Mouse (Mus musculus): ENCODE measurements at regions not wholly inside any gene's neighbourhood (a gene's known extent, or its start where the extent isn't known, plus 50 kb on each side); places are given as distances from the start of the nearest gene placed in this dataset.

DNA sequence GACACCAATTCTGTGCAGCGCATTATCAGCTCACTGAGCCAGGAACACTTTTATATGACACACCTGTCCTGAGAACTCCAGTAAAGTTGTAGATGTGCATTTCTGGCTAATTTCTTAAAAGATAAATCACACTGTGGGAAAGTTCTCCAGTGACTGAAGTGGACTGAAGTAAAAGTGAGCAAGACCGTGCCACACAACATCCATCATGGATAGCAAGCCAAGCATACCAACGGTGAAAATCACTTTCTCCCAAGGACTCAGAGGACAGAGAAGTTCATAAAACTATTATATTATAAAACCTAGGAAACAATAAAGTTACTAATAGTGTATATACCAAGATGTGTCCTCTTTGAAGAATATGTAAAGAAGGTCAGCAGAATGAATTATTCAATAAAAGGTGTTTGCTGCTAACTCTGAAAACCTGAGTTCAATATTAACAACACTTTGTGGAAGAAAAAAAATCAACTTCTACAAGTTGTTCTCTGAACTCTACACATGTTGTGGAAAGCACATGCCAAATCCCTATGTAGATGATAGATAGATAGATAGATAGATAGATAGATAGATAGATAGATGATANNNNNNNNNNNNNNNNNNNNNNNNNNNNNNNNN, 298.2 kb upstream of the Igbp1b start:
- DNase-seq (ENCODE audit: low spot score), result no peak
- Histone ChIP-seq H3K4me2 (replicated peaks; ENCODE audit: low read depth, low read length, severe bottlenecking) (no peak overlapping the region), H3K4me1 (ENCODE audit: control insufficient read depth, insufficient read depth, low read length) (no peaks in the 10 kb centered on the region), H3K36me3 (ENCODE audit: control insufficient read depth, insufficient read depth, low read length) (no peaks in the 10 kb centered on the region), H3K9me3 (ENCODE audit: control insufficient read depth, low read length) (no peaks in the 10 kb centered on the region), H3K27ac (replicated peaks; ENCODE audit: low read depth, low read length) (no peak overlapping the region), H3K4me3 (replicated peaks; ENCODE audit: low read length) (no peak overlapping the region), H3K9ac (ENCODE audit: low read depth, low read length, severe bottlenecking) (no peak overlapping the region), H3K27me3 (ENCODE audit: control insufficient read depth, insufficient read depth, low read length) (no peaks in the 10 kb centered on the region)
- 95% methylated on average over 3 of the region's 3 CpGs for WGBS
- no peak for ATAC-seq (ENCODE audit: low FRiP score, low read depth)
- no peak for TF ChIP-seq POLR2A (IDR thresholded peaks at IDR 0.05; ENCODE audit: borderline replicate concordance, extremely low read depth, insufficient read depth, insufficient read length)

DNA sequence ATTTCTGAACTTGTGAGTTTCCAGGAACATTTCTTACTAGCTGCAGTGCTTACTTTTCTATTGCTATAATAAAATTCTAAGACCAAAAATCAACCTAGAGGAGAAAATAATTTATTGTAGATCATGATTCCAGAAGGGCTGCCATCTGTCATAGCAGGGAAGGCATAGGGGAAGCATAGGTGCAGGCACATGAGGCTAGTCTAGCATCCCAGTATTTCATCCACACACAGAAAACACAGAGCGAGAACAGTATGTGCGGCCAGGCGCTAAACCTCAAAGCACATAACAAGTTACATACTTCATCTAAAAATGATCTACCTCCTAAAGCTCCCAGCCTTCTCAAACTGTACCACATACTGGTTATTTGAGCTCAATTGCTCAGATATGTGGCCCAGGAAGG, 292.5 kb upstream of the Igbp1b start:
- H3K27ac ChIP-seq (replicated peaks; ENCODE audit: low read depth, low read length), result no peak overlapping the region
- no peak overlapping the region for H3K9ac ChIP-seq (ENCODE audit: low read depth, low read length, severe bottlenecking)
- no peaks in the 10 kb centered on the region for H3K4me1 ChIP-seq (ENCODE audit: control insufficient read depth, insufficient read depth, low read length)
- no peaks in the 10 kb centered on the region for H3K27me3 ChIP-seq (ENCODE audit: control insufficient read depth, insufficient read depth, low read length)
- no peak for ATAC-seq (ENCODE audit: low FRiP score, low read depth)
- no peak overlapping the region for H3K4me2 ChIP-seq (replicated peaks; ENCODE audit: low read depth, low read length, severe bottlenecking)
- 93% methylated on average over 3 of the region's 3 CpGs for WGBS
- DNase-seq (ENCODE audit: low spot score), result no peak
- no peaks in the 10 kb centered on the region for H3K9me3 ChIP-seq (ENCODE audit: control insufficient read depth, low read length)
- H3K36me3 ChIP-seq (ENCODE audit: control insufficient read depth, insufficient read depth, low read length), result no peaks in the 10 kb centered on the region
- H3K4me3 ChIP-seq (replicated peaks; ENCODE audit: low read length), result no peak overlapping the region
- no peak for TF ChIP-seq POLR2A (IDR thresholded peaks at IDR 0.05; ENCODE audit: borderline replicate concordance, extremely low read depth, insufficient read depth, insufficient read length)

DNA sequence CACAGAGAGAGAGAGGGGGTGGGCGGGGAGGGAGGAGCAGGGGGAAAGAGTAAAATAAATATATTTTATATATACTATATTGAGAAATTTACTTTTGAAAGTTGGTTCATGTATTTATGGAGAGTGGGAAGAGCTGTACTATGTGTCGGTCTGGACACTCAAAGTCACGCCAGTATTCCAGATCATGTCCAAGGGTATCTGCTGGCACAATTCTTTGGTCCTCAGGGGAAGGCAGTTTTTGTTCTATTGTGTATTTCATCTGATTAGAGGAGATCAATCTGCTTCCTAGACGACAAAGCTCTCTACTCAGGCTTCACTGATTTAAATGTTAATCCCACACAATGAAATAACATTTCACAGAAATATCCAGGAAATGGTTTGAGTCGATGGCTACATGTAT, 288.3 kb upstream of the Igbp1b start:
- no peaks in the 10 kb centered on the region for H3K27me3 ChIP-seq (ENCODE audit: control insufficient read depth, insufficient read depth, low read length)
- DNase-seq (ENCODE audit: low spot score) (no peak), ATAC-seq (ENCODE audit: low FRiP score, low read depth) (no peak)
- no peak overlapping the region for H3K4me2 ChIP-seq (replicated peaks; ENCODE audit: low read depth, low read length, severe bottlenecking)
- H3K36me3 ChIP-seq (ENCODE audit: control insufficient read depth, insufficient read depth, low read length), result no peaks in the 10 kb centered on the region
- no peak overlapping the region for H3K4me3 ChIP-seq (replicated peaks; ENCODE audit: low read length)
- H3K9ac ChIP-seq (ENCODE audit: low read depth, low read length, severe bottlenecking), result no peak overlapping the region
- H3K9me3 ChIP-seq (ENCODE audit: control insufficient read depth, low read length), result no peaks in the 10 kb centered on the region
- WGBS, result 82% methylated on average over 5 of the region's 5 CpGs
- TF ChIP-seq POLR2A (IDR thresholded peaks at IDR 0.05; ENCODE audit: borderline replicate concordance, extremely low read depth, insufficient read depth, insufficient read length), result no peak
- H3K27ac ChIP-seq (replicated peaks; ENCODE audit: low read depth, low read length), result no peak overlapping the region
- H3K4me1 ChIP-seq (ENCODE audit: control insufficient read depth, insufficient read depth, low read length), result no peaks in the 10 kb centered on the region

DNA sequence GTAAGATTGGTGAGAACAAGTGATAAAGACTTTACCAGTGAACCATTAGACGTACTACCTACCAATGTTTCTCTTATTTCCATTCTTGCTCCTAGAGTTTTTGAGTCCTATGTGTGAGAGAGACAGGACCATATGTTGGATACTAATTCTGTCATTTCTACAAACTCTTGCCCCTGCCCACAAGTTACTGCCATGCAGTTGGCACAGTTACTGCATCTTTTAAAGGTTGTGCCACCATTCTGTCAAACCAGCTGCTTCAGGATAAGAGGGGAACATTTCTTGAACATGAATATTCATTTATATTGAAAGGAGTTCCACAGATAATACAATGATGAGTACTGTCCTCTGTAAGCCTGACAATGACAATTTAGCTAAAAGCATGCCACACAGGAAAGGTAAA, 287.1 kb upstream of the Igbp1b start:
- no peak overlapping the region for H3K4me3 ChIP-seq (replicated peaks; ENCODE audit: low read length)
- ATAC-seq (ENCODE audit: low FRiP score, low read depth) (no peak), DNase-seq (ENCODE audit: low spot score) (no peak)
- TF ChIP-seq POLR2A (IDR thresholded peaks at IDR 0.05; ENCODE audit: borderline replicate concordance, extremely low read depth, insufficient read depth, insufficient read length), result no peak
- H3K9ac ChIP-seq (ENCODE audit: low read depth, low read length, severe bottlenecking), result no peak overlapping the region
- H3K4me1 ChIP-seq (ENCODE audit: control insufficient read depth, insufficient read depth, low read length), result no peaks in the 10 kb centered on the region
- H3K36me3 ChIP-seq (ENCODE audit: control insufficient read depth, insufficient read depth, low read length), result no peaks in the 10 kb centered on the region
- no peaks in the 10 kb centered on the region for H3K9me3 ChIP-seq (ENCODE audit: control insufficient read depth, low read length)
- no peak overlapping the region for H3K27ac ChIP-seq (replicated peaks; ENCODE audit: low read depth, low read length)
- H3K27me3 ChIP-seq (ENCODE audit: control insufficient read depth, insufficient read depth, low read length), result no peaks in the 10 kb centered on the region
- H3K4me2 ChIP-seq (replicated peaks; ENCODE audit: low read depth, low read length, severe bottlenecking), result no peak overlapping the region
- 76% methylated on average over 1 of the region's 1 CpGs for WGBS

DNA sequence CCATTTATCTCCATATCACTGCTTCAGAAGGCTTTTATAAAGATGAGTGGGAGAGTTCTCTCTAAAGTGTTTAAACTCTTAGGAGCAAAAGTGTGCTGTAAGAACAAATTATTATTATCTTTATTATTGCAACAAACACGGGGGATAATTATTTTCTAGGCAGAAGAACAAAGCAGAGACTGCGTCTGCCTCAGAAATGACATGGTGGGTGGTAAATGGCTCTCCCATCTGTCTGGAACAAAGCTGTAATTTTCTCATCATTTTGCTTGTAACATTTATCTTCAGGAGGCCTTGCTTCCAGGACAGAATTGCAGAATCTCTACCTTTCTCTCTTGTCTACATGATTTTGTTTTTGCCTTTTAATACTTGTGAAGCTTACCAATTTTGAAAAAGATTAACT, 261.8 kb upstream of the Igbp1b start:
- no peak overlapping the region for H3K4me3 ChIP-seq (replicated peaks; ENCODE audit: low read length)
- DNase-seq (ENCODE audit: low spot score), result no peak
- no peaks in the 10 kb centered on the region for H3K36me3 ChIP-seq (ENCODE audit: control insufficient read depth, insufficient read depth, low read length)
- no peak overlapping the region for H3K4me2 ChIP-seq (replicated peaks; ENCODE audit: low read depth, low read length, severe bottlenecking)
- no peaks in the 10 kb centered on the region for H3K9me3 ChIP-seq (ENCODE audit: control insufficient read depth, low read length)
- H3K27me3 ChIP-seq (ENCODE audit: control insufficient read depth, insufficient read depth, low read length), result no peaks in the 10 kb centered on the region
- WGBS, result 53% methylated on average over 2 of the region's 2 CpGs
- H3K4me1 ChIP-seq (ENCODE audit: control insufficient read depth, insufficient read depth, low read length), result no peaks in the 10 kb centered on the region
- H3K9ac ChIP-seq (ENCODE audit: low read depth, low read length, severe bottlenecking), result no peak overlapping the region
- TF ChIP-seq POLR2A (IDR thresholded peaks at IDR 0.05; ENCODE audit: borderline replicate concordance, extremely low read depth, insufficient read depth, insufficient read length), result no peak
- no peak for ATAC-seq (ENCODE audit: low FRiP score, low read depth)
- H3K27ac ChIP-seq (replicated peaks; ENCODE audit: low read depth, low read length), result no peak overlapping the region

DNA sequence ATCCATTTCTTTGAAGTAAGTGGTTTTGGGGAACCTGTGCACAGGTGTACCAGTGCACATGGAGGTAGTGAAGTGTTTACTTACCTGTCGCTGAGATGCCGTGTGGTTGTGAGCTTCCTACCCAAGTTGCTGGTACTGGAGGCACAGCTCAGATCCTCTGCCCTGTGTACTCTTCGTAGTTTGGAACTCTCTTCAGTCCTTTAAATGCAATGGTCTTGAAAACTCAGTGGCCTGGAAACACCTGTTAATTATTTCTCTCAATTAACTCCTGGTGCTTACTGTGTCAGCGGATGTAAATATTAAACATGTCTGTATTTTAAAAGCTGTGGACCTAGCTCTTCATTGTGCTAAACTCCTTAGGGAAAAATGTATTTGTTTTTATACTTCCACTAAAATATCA, 261.2 kb upstream of the Igbp1b start:
- DNase-seq (ENCODE audit: low spot score), result no peak
- Histone ChIP-seq H3K9ac (ENCODE audit: low read depth, low read length, severe bottlenecking) (no peak overlapping the region), H3K27ac (replicated peaks; ENCODE audit: low read depth, low read length) (no peak overlapping the region), H3K4me3 (replicated peaks; ENCODE audit: low read length) (no peak overlapping the region), H3K4me2 (replicated peaks; ENCODE audit: low read depth, low read length, severe bottlenecking) (no peak overlapping the region), H3K27me3 (ENCODE audit: control insufficient read depth, insufficient read depth, low read length) (no peaks in the 10 kb centered on the region), H3K9me3 (ENCODE audit: control insufficient read depth, low read length) (no peaks in the 10 kb centered on the region), H3K36me3 (ENCODE audit: control insufficient read depth, insufficient read depth, low read length) (no peaks in the 10 kb centered on the region), H3K4me1 (ENCODE audit: control insufficient read depth, insufficient read depth, low read length) (no peaks in the 10 kb centered on the region)
- no peak for TF ChIP-seq POLR2A (IDR thresholded peaks at IDR 0.05; ENCODE audit: borderline replicate concordance, extremely low read depth, insufficient read depth, insufficient read length)
- no peak for ATAC-seq (ENCODE audit: low FRiP score, low read depth)
- 86% methylated on average over 4 of the region's 4 CpGs for WGBS
